Mouse (Mus musculus) gastrocnemius, adult 8-10 months (tissue): ENCODE data around the gene Chchd6. TPM values are rescaled to one million over a fixed set of nuclear protein-coding genes. Genes with fewer than 3 reads are reported as not detected.

ENCODE experiments used
- DNase-seq, 2 experiments: peaks; one replicate each; pipeline ENCODE4 v3.0.0; 2022; ENCODE audit warnings: low spot score in 2 of 2
- total RNA-seq, 4 experiments: library from RNA; stranded (reverse); gene quantifications; 2 replicates each; pipeline ENCODE4 v1.2.4; 2022

Chchd6 gene
- total RNA-seq, 4 experiments from 2014 or later: 2.8 to 4.3 (median 3.4) TPM

- DNase-seq: no peak
Observed at GRCm38 (mm10) chr6:89360709-89361417, 234.6 kb downstream of the Chchd6 start.

GRCm38 (mm10) chr6:89359771-89360708 lies 235.4 kb downstream of the Chchd6 start:
- no peak for DNase-seq

GRCm38 (mm10) chr6:89359192-89359591 lies 236.3 kb downstream of the Chchd6 start:
- no peak for DNase-seq

GRCm38 (mm10) chr6:89355661-89356060 lies 239.8 kb downstream of the Chchd6 start:
- no peak for DNase-seq

GRCm38 (mm10) chr6:89354726-89355125 lies 240.7 kb downstream of the Chchd6 start:
- no peak for DNase-seq

GRCm38 (mm10) chr6:89354076-89354475 lies 241.4 kb downstream of the Chchd6 start:
- DNase-seq: no peak

GRCm38 (mm10) chr6:89353101-89353500 lies 242.4 kb downstream of the Chchd6 start:
- DNase-seq: no peak

GRCm38 (mm10) chr6:89351441-89352137 lies 243.9 kb downstream of the Chchd6 start:
- peak in 1 of 2 experiments; percentile 62 for DNase-seq

- DNase-seq: no peak
Observed at GRCm38 (mm10) chr6:89350520-89350919, 244.9 kb downstream of the Chchd6 start.

GRCm38 (mm10) chr6:89350037-89350515 lies 245.4 kb downstream of the Chchd6 start:
- no peak for DNase-seq

GRCm38 (mm10) chr6:89348363-89348762 lies 247.1 kb downstream of the Chchd6 start:
- DNase-seq: peak in 1 of 2 experiments; percentile 46

- no peak for DNase-seq
Observed at GRCm38 (mm10) chr6:89347792-89348191, 247.7 kb downstream of the Chchd6 start.

GRCm38 (mm10) chr6:89345855-89346254 lies 249.6 kb downstream of the Chchd6 start:
- DNase-seq: no peak

GRCm38 (mm10) chr6:89345486-89345785 lies 250.0 kb downstream of the Chchd6 start:
- no peak for DNase-seq

- peak; percentile 78 to 87 for DNase-seq
Observed at GRCm38 (mm10) chr6:89344613-89345485, 250.6 kb downstream of the Chchd6 start.

- DNase-seq: no peak
Observed at GRCm38 (mm10) chr6:89341981-89342380, 253.5 kb downstream of the Chchd6 start.

- DNase-seq: peak in 1 of 2 experiments; percentile 50
Observed at GRCm38 (mm10) chr6:89339447-89339846, 256.0 kb downstream of the Chchd6 start.

- no peak for DNase-seq
Observed at GRCm38 (mm10) chr6:89338733-89339132, 256.7 kb downstream of the Chchd6 start.

- DNase-seq: peak in 1 of 2 experiments; percentile 44
Observed at GRCm38 (mm10) chr6:89337574-89337973, 257.9 kb downstream of the Chchd6 start.

- no peak for DNase-seq
Observed at GRCm38 (mm10) chr6:89333964-89334702, 261.3 kb downstream of the Chchd6 start.
